18 mouse cellular contexts compared by ENCODE assay signal in the genomic region with DNA sequence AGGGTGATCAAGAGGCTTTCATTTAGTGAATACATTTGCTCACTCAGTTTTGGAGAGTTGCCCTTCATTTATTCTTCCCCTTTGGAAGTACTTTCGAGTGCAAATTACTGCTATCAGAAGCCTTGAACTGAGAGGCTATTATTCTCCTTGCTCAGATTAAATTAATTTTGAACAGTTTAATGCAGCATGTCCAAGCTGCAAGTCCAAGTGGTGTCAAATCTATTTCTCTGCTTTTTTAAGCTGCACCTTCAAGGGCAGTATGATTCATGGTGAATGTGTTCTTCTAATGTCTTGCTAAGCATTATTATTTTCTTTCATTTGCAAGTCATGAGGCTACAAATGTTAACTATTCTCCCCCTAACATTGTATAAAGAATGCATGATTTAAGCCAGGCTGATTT.
"Had no signal": no experiment of that assay in that cellular context is flagged by ENCODE, and none has a peak within 500 bp of the region (broad histone marks: within the 10 kb centered on the region; RNA-seq: fewer than 3 reads in every experiment).

No protein-coding gene starts in this region.

- H3K9me3 ChIP-seq: kidney, embryonic 15.5 days; liver, embryonic 13.5 days; midbrain, embryonic 12.5 days; neural tube, embryonic 12.5 days; neural tube, embryonic 15.5 days; stomach, embryonic 15.5 days had no signal

- H3K4me3 ChIP-seq: kidney, embryonic 15.5 days; left cerebral cortex, adult 2 months; liver, embryonic 13.5 days; midbrain, embryonic 12.5 days; neural tube, embryonic 12.5 days; neural tube, embryonic 15.5 days; stomach, embryonic 15.5 days had no signal

- H3K36me3 ChIP-seq: kidney, embryonic 15.5 days; liver, embryonic 13.5 days; midbrain, embryonic 12.5 days; neural tube, embryonic 12.5 days; neural tube, embryonic 15.5 days; stomach, embryonic 15.5 days had no signal

- H3K4me2 ChIP-seq: kidney, embryonic 15.5 days; liver, embryonic 13.5 days; midbrain, embryonic 12.5 days; neural tube, embryonic 12.5 days; neural tube, embryonic 15.5 days; stomach, embryonic 15.5 days had no signal

- H3K27ac ChIP-seq: kidney, embryonic 15.5 days; left cerebral cortex, adult 2 months; liver, embryonic 13.5 days; midbrain, embryonic 12.5 days; neural tube, embryonic 12.5 days; neural tube, embryonic 15.5 days; stomach, embryonic 15.5 days had no signal

- H3K4me1 ChIP-seq: kidney, embryonic 15.5 days; liver, embryonic 13.5 days; midbrain, embryonic 12.5 days; neural tube, embryonic 12.5 days; neural tube, embryonic 15.5 days; stomach, embryonic 15.5 days had no signal

- H3K27me3 ChIP-seq: kidney, embryonic 15.5 days; liver, embryonic 13.5 days; midbrain, embryonic 12.5 days; neural tube, embryonic 12.5 days; neural tube, embryonic 15.5 days; stomach, embryonic 15.5 days had no signal

- DNase-seq: kidney, adult 8-10 months; kidney, postnatal 10 days; kidney, postnatal 36 days; layer of hippocampus, postnatal 36 days; liver, embryonic 13.5 days; lung, adult 2 months; lung, postnatal 14 days; lung, postnatal 4 days; right cerebral cortex, adult 18-20 months; right cerebral cortex, postnatal 14 days; right cerebral cortex, postnatal 4 days; thymus, postnatal 25 days had no signal

- H3K9ac ChIP-seq: kidney, embryonic 15.5 days; liver, embryonic 13.5 days; midbrain, embryonic 12.5 days; neural tube, embryonic 12.5 days; neural tube, embryonic 15.5 days; stomach, embryonic 15.5 days had no signal
